Mouse (Mus musculus) left cerebral cortex, adult 2 months (tissue): Measurements from ENCODE around the gene Tll2. TPM values are rescaled to one million over a fixed set of nuclear protein-coding genes. Genes with fewer than 3 reads are reported as not detected.
A peak's percentile ranks its signal among the peaks of the same experiment; 100 is the strongest.

ENCODE experiments used
- DNase-seq, 2 experiments: peaks; one replicate each; pipeline ENCODE4 v3.0.0; 2021 to 2022; ENCODE audit warnings: low spot score in 2 of 2, mixed read lengths in 1 of 2; ENCODE audit errors: extremely low spot score in 1 of 2
- H3K27ac ChIP-seq: fragments of 200-600 bp; 2 replicates; pipeline ENCODE4 v1.8.1; 2022
- H3K4me3 ChIP-seq: fragments of 200-600 bp; 2 replicates; pipeline ENCODE4 v1.8.1; 2022
- CTCF ChIP-seq: fragments of 200-600 bp; IDR thresholded peaks from 2 replicates; pipeline ENCODE4 v1.8.1; 2022; ENCODE audit warnings: antibody characterized with exemption, mild to moderate bottlenecking, moderate library complexity
- intact Hi-C: fragments of 180-260 bp; cut with DNase I; formaldehyde crosslinking; loops from one replicate; pipeline ENCODE4 v1.15.1; 2025
- total RNA-seq, 2 experiments: library from RNA; stranded (reverse); gene quantifications; 2 replicates each; pipeline ENCODE4 v1.2.3; 2021

Gene Tll2
- total RNA-seq, 2 experiments from 2014 or later: 0.68 to 0.84 TPM

DNA sequence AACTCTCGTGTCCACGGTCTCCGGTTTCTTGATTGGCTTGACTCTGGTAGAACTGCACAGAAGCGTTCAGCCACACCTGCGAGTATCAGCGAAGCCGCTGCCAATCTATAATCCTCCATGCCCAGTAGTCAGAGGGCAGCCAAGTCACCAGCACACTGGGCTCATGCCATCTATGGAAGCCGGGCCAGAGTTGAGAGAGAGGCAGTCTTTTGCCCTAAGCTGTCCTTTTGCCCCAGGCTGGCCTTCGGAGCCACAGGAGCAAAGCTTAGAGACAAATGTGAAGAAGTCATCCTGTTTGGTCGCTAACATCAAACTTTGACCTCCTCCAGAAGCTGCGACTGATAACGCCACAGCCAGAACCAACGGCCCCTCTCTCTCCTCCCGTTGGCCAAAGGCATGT, 123.0 kb downstream of the Tll2 start:
- intact Hi-C loops: loop anchor here (10.0 kb wide), 1 partner anchor 371 kb away; no protein-coding TSS in a partner anchor
- no peak for TF ChIP-seq CTCF
- no peak for DNase-seq
- H3K4me3 ChIP-seq: no peak overlapping the region
- no peak overlapping the region for H3K27ac ChIP-seq

DNA sequence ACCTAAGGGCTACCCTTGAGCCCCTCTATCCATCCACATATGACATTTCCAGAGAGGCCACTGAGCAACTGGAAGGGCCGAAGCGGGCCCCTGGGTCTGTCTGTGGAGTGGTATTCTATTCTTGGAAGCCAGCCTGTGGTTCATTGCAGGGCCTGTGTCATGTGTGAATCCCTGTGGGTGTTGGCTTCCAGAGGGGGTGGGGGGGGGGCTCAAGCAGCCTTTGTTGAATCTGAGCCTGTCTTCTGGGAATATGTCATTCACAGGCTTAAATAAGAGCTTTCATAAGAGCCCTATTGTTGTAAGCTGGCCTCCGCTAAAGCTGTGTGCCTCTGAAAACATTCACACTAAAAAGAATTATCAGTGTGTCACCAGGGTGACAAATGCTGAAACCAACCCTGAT, 125.0 kb downstream of the Tll2 start:
- intact Hi-C loops: loop anchor here (10.0 kb wide), 1 partner anchor 373 kb away; no protein-coding TSS in a partner anchor
- H3K4me3 ChIP-seq: no peak overlapping the region
- H3K27ac ChIP-seq: peak overlapping the region; percentile 36
- no peak for TF ChIP-seq CTCF
- DNase-seq: no peak

DNA sequence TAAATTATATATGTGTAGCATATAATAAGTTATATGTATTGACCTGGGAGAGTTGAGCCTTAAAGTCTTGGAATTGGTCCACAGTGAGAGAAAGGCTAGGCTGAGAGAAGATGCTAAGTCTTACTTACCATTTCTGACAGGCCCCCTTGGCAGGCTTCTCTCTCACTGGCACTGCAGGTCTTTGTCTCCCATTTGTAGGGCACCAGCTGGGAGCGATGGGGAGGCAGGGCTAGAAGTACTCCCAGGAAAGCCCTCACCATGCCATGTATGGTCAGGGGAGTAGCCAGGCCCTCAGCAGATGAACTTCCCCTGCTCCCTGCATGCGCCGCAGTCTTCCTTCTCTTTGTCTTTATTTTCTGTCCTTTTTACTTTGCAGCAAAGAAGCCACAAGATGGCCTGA, 129.7 kb downstream of the Tll2 start, which contains the start of gene Opalin:
TSS of gene Opalin (minus strand) at position 208 of the 400 bp plus-strand sequence.
- no peak for DNase-seq
- no peak for TF ChIP-seq CTCF
- Histone ChIP-seq H3K4me3 (no peak within 1 kb of the TSS), H3K27ac (no peak within 1 kb of the TSS)
- intact Hi-C loops: no loop called here

DNA sequence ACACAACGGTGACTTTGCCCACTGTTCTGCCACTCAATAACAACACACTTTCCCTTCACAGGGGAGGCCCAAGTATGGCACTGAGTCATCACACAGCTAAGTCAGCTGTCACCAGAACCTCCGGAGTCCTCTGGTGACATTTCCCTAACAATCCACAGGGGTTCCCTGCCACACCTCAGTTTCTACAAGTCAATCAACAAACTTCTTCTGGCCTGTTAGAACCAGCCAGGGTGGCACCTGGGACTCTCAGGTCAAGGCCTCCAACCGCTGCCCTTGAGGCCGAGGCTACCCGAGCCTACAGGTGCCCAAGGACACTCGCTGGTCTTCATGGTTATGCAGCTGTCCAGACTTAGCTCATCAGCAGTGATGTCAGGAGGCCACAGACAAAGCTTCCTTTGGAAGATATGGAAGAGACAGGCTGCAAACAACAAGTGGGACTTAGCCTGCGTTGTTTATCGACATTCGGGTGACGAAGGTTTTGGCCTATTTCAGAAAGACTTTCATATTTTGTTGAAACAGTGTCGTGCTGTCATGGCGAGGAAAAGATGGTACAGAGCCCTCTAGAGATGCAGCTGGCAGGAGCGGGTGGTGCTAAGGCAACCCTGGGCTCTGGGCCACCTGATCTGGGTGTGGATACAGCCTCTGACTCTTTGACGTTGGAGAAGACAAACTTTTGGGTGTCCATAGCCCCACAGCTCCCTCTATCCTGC, 132.7 kb downstream of the Tll2 start:
- H3K27ac ChIP-seq: peak overlapping the region; percentile 36; the same call in 1 of the 2 replicates
- intact Hi-C loops: no loop called here
- DNase-seq: no peak
- TF ChIP-seq CTCF: no peak
- no peak overlapping the region; the same call in 1 of the 2 replicates for H3K4me3 ChIP-seq

- intact Hi-C loops: no loop called here
- no peak; the same call in none of the 2 replicates for TF ChIP-seq CTCF
- Histone ChIP-seq H3K4me3 (no peak overlapping the region), H3K27ac (no peak overlapping the region)
- peak; percentile 85 to 93 for DNase-seq
Measured at GRCm38 (mm10) chr19:41071500-41071899, 135.1 kb downstream of the Tll2 start.

DNA sequence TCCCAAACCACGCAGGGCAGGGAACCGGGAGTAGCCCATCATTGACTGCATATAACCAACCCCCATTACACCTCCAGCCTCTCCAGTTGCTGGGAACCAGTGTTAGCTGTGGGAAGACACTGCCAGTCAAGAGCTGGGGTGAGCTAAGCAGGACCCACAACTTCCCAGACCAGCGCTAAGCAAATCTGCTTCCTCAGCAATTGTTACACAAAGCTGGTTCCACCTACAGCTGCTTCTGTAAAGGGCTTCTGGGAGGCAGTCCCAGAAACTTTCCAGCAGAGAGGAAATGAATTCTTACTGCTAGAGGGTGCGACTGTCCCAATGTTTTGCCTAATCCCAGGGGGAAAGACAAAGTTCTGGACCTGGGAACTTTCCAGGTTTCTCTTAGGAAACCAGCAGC, 151.9 kb downstream of the Tll2 start:
- intact Hi-C loops: no loop called here
- no peak overlapping the region for H3K4me3 ChIP-seq
- no peak for TF ChIP-seq CTCF
- no peak overlapping the region for H3K27ac ChIP-seq
- no peak for DNase-seq

DNA sequence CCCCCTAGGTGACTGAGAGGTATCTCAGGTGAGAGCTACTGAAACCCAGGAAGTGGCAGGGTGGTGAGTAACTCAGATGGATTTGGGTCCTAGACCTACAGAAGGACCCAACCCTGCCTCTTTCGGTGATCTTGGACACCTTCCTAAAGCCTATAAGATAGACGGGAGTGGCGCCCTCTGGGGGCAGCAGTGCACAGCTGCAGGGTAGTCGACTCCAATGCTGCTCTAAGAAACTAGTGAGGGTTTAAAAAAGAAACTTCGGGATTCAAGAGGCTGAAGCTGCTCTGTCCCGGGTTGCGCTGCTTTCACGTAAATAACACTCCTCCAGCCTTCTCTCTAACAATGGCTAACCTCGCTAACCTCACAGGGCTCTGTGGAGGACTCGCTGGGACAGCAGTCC, 153.1 kb downstream of the Tll2 start:
- Histone ChIP-seq H3K4me3 (no peak overlapping the region), H3K27ac (no peak overlapping the region)
- DNase-seq: no peak
- peak; percentile 61 for TF ChIP-seq CTCF
- intact Hi-C loops: no loop called here

- intact Hi-C loops: no loop called here
- TF ChIP-seq CTCF: no peak
- Histone ChIP-seq H3K4me3 (no peak overlapping the region), H3K27ac (no peak overlapping the region)
- DNase-seq: no peak
Measured at GRCm38 (mm10) chr19:41052247-41052646, 154.4 kb downstream of the Tll2 start.

DNA sequence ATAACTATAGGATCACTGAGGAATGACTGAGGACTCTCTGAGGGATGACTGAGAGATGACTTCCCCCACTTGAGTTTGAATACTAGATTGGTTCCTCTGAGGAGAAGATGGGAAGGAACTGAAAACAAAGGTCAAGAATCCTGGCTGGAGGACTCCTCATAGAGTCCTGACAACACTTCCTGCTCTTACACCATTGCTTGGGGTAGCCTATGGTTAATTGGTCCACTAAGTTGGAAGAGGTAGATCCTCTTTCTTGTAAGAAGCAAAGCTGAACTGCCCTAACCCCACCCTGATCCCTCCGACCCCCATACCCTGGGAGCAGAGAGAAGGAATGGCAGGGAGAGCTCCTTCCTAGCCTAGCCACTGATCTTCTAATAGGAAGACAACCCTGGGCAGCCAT, 154.9 kb downstream of the Tll2 start:
- no peak for TF ChIP-seq CTCF
- DNase-seq: no peak
- intact Hi-C loops: no loop called here
- no peak overlapping the region for H3K27ac ChIP-seq
- H3K4me3 ChIP-seq: no peak overlapping the region

DNA sequence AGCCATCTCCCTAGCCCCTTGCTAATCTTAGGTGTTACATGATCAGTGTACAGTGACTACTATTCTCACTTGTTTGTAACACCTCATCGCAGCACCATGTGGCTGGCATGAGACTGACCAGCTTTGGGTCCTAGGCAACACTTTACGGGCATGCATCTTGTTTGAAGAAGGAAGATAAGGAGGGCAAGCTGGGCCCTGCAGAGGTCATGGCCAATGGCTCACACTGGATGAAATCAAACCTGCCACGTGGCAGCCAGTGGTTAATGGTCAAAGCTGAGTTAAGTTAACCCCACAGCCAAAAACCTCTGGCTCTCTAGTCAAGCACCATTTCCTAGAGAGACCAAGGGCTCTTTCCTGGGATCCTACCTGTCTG, 158.5 kb downstream of the Tll2 start:
- H3K27ac ChIP-seq: no peak overlapping the region
- no peak overlapping the region for H3K4me3 ChIP-seq
- no peak for DNase-seq
- intact Hi-C loops: no loop called here
- TF ChIP-seq CTCF: no peak

- H3K27ac ChIP-seq: no peak overlapping the region
- no peak for DNase-seq
- no peak for TF ChIP-seq CTCF
- intact Hi-C loops: no loop called here
- no peak overlapping the region for H3K4me3 ChIP-seq
Measured at GRCm38 (mm10) chr19:41047437-41048186, 159.0 kb downstream of the Tll2 start.

DNA sequence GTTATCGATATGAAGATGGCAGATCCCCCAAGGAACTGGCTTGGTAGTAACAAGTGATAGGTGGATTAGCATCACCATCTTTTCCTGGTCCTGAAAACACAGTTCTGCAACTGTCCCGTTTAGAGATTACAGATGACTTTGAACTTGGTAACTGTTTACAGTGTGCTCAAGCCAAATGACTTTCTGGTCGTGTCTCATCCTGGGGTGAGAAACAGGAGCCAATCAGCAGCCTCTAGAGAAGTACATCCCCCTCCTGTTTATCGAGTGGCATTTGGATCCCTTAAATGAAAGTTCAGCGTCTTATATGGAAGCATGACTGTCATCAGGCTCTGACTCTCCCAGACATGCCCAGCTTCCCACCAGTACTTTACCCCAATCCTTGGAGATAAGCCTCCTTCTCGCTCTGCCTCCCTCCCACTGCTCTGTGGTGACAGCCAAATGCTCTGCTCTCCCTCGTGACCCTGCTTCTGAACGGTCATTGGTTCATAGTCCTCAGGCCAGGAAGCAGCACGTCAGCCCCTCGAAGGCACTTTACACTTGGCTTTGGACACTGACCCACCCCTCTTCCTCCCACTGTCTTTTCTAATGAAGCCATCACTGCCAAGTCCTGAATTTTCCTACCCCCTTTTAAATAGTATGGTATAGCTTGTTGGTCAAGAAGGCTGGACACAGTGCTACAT, 161.4 kb downstream of the Tll2 start:
- intact Hi-C loops: no loop called here
- DNase-seq: no peak
- Histone ChIP-seq H3K4me3 (no peak overlapping the region), H3K27ac (no peak overlapping the region)
- TF ChIP-seq CTCF: no peak
